Mouse (Mus musculus) ES-Bruce4 (cell line): ENCODE measurements around the gene Cdc45.

Experiments
- CTCF ChIP-seq: IDR thresholded peaks from one replicate; pipeline ENCODE4 v1.8.1; 2011; ENCODE audit warnings: low read depth, low read length
- EP300 ChIP-seq: IDR thresholded peaks from 2 replicates; pipeline ENCODE4 v1.6.1; 2011; ENCODE audit warnings: low read depth, low read length; ENCODE audit not compliant: insufficient read depth
- POLR2A ChIP-seq: IDR thresholded peaks from one replicate; pipeline ENCODE4 v1.8.1; 2011; ENCODE audit warnings: low read length; ENCODE audit not compliant: insufficient read depth

DNA sequence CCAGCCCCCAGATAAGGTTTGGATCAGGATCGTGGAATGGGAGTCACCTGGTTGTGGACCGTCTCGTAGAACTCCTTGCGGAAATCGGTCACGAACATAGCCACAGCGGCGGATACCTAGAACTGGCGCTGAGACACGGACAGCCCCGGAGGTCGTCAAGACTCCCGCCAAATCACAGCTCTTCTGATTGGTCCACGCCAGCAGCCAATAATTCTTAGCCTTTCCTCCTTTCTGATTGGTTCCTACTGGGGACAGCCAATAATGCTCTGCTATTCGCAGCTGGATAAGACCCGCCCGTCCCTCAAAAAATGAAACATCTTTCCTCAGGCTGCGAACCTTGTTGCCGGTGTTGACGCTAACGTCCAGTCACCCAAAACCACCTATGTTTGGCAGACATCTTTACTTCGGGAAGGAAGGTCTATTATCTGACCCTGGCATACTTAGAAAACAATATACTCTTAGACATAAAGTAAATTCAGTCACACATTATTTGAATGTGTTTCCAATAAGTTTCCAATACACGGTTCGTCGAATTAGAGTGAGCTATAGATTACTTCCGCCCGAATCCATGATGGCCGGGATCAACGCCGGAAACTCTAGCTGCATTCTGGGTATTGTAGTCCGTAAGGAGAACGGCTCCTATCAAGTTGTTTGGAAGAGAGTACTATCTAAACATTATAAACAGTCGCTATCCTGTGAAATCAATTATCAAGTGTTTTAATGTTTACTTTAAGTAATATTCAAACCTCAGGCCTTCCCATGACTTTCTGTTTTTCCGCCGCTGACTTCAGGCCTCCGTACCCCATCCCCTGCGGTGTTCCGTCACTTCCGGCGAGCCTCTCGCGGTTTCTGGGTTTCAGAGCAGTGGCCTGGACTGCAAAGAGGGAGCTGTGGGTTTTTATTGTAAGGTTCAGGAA lies at the start of gene Cdc45, which contains the start of gene Ufd1:
- TF ChIP-seq POLR2A (peak; percentile 83), CTCF (no peak), EP300 (no peak)
